Mouse (Mus musculus): ENCODE results near the gene St5.

- TF ChIP-seq EP300 (IDR thresholded peaks at IDR 0.05; ENCODE audit: low read depth in 1 of 2, low read length in 2 of 2) (no peak), CTCF (IDR thresholded peaks at IDR 0.05 in 2 of 3, conservative IDR thresholded peaks at IDR 0.05 in 1 of 3; ENCODE audit: control insufficient read depth in 1 of 3, insufficient read depth in 1 of 3, low read depth in 2 of 3, low read length in 3 of 3, poor library complexity in 1 of 3, severe bottlenecking in 1 of 3) (no peak), SIN3A (IDR thresholded peaks at IDR 0.05; ENCODE audit: low read length) (no peak), GATA1 (IDR thresholded peaks at IDR 0.05; ENCODE audit: low read depth, low read length) (no peak), RCOR1 (IDR thresholded peaks at IDR 0.05; ENCODE audit: low read depth, low read length) (no peak), ZNF384 (IDR thresholded peaks at IDR 0.05; ENCODE audit: low read depth, low read length) (no peak), ETS1 (IDR thresholded peaks at IDR 0.05; ENCODE audit: low read depth, low read length) (no peak), TAL1 (IDR thresholded peaks at IDR 0.05; ENCODE audit: low read length) (no peak)
These were observed 171.9 kb downstream of the St5 start for GRCm38 (mm10) chr7:109531501-109531900.
